In the genomic region with DNA sequence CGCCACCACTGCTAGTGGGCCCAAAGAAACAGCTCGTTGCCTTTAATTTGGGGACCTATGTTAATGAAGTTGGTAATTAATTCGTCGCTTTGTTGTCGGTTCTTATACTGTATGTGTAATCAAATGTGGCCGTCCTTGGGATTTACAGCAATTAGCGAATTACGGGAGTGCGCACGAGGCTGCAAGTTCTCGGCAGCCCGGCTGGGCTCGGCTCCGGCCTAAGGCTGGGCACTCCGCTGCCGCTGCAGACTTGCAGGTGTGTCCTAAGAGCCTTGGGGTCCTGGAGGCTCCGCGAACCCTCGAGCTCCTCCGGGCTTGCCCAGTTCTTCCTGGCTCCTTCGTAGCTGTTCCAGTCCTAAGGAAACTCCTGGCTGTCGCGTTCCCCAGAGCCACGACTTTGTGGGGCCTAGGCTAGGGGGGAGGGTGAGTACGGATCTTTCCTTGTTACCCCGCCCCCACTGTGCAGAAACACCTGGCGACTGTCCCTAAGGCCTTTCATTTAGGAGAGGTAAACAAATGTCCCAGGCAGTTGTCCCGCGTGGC, we compare ENCODE assay signal across 11 mouse cellular contexts. TPM values are rescaled to one million over a fixed set of nuclear protein-coding genes. Genes with fewer than 3 reads are reported as not detected.
DNase-seq lines count a peak whose midpoint lies in the region; ATAC-seq and TF ChIP-seq lines count a peak whose summit lies in the region.
"Had no signal": no experiment of that assay in that cellular context is flagged by ENCODE, and none has a peak within 500 bp of the region (broad histone marks: within the 10 kb centered on the region; RNA-seq: fewer than 3 reads in every experiment).

No protein-coding gene starts in this region.

- no peak overlapping the region for H3K27ac ChIP-seq in kidney, embryonic 16.5 days (ENCODE audit: low read length)
- no peak overlapping the region for H3K27ac ChIP-seq in forebrain, postnatal 0 days (ENCODE audit: low read depth, low read length)
- peak overlapping the region; percentile 90 for H3K27ac ChIP-seq in midbrain, embryonic 13.5 days

- H3K36me3 ChIP-seq in kidney, embryonic 16.5 days (ENCODE audit: insufficient read depth, low read length): no peaks in the 10 kb centered on the region
- no peaks in the 10 kb centered on the region for H3K36me3 ChIP-seq in forebrain, postnatal 0 days (ENCODE audit: insufficient read depth)
- no peaks in the 10 kb centered on the region for H3K36me3 ChIP-seq in midbrain, embryonic 13.5 days

- ATAC-seq in kidney, embryonic 16.5 days (ENCODE audit: low FRiP score, low TSS enrichment): peak; percentile 49; the same call in 1 of the 2 replicates
- ATAC-seq in forebrain, postnatal 0 days: no peak; the same call in 1 of the 2 replicates
- peak; percentile 28 for ATAC-seq in midbrain, embryonic 13.5 days
- ATAC-seq: CD4-positive, CD25-positive, alpha-beta regulatory T cell, adult 4 months had no signal

- no peak for DNase-seq in kidney, postnatal 14 days
- peak; percentile 58 to 60 for DNase-seq in cerebellum, postnatal 10 days
- peak; percentile 66 for DNase-seq in forebrain, postnatal 0 days
- DNase-seq in spleen, postnatal 36 days (ENCODE audit: low spot score in 2 of 2): no peak
- no peak for DNase-seq in ovary, postnatal 10 days (ENCODE audit: low spot score)
- no peak for DNase-seq in layer of hippocampus, postnatal 36 days
- DNase-seq: kidney, adult 18-20 months had no signal

- H3K9me3 ChIP-seq in kidney, embryonic 16.5 days (ENCODE audit: low read length): no peaks in the 10 kb centered on the region
- no peaks in the 10 kb centered on the region for H3K9me3 ChIP-seq in forebrain, postnatal 0 days (ENCODE audit: low read length)
- H3K9me3 ChIP-seq in midbrain, embryonic 13.5 days: no peaks in the 10 kb centered on the region

- WGBS in kidney, embryonic 16.5 days: under 1% methylated on average over 29 of the region's 29 CpGs
- 2% methylated on average over 29 of the region's 29 CpGs for WGBS in forebrain, postnatal 0 days
- WGBS in midbrain, embryonic 13.5 days: under 1% methylated on average over 29 of the region's 29 CpGs

- TF ChIP-seq CTCF in forebrain, postnatal 0 days (IDR thresholded peaks at IDR 0.05; ENCODE audit: low read depth): no peak

- no peak overlapping the region for H3K4me2 ChIP-seq in kidney, embryonic 16.5 days (replicated peaks; ENCODE audit: low read depth, low read length)
- no peak overlapping the region for H3K4me2 ChIP-seq in forebrain, postnatal 0 days (ENCODE audit: low read depth)
- H3K4me2 ChIP-seq in midbrain, embryonic 13.5 days (replicated peaks): peak overlapping the region; percentile 89

- H3K4me1 ChIP-seq in kidney, embryonic 16.5 days (ENCODE audit: insufficient read depth, low read length): no peaks in the 10 kb centered on the region
- no peaks in the 10 kb centered on the region for H3K4me1 ChIP-seq in forebrain, postnatal 0 days (ENCODE audit: insufficient read depth)
- H3K4me1 ChIP-seq in midbrain, embryonic 13.5 days (replicated peaks): peaks cover 40% of the 10 kb centered on the region

- H3K4me3 ChIP-seq in kidney, embryonic 16.5 days (ENCODE audit: low read length): no peak overlapping the region
- H3K4me3 ChIP-seq in forebrain, postnatal 0 days (ENCODE audit: low read depth, low read length): no peak overlapping the region
- H3K4me3 ChIP-seq in midbrain, embryonic 13.5 days (replicated peaks): peak overlapping the region; percentile 69

- no peak overlapping the region for H3K9ac ChIP-seq in kidney, embryonic 16.5 days (replicated peaks; ENCODE audit: low read length)
- no peak overlapping the region for H3K9ac ChIP-seq in forebrain, postnatal 0 days
- peak overlapping the region; percentile 97 for H3K9ac ChIP-seq in midbrain, embryonic 13.5 days (replicated peaks)

- H3K27me3 ChIP-seq in kidney, embryonic 16.5 days (ENCODE audit: insufficient read depth, low read length): peaks cover 95% of the 10 kb centered on the region
- peaks cover 52% of the 10 kb centered on the region for H3K27me3 ChIP-seq in forebrain, postnatal 0 days (ENCODE audit: insufficient read depth, low read length)
- peaks cover 18% of the 10 kb centered on the region; the same call in 1 of the 2 replicates for H3K27me3 ChIP-seq in midbrain, embryonic 13.5 days

RNA-seq across cellular contexts. Expression of gene Otx2, which starts 4.8 kb away (rescaled TPM):
- polyA plus RNA-seq in kidney, embryonic 16.5 days (2015; fragmentation: Nextera tagmentation; extraction: Ambion mirVana): not detected in 2 replicates
- total RNA-seq in forebrain, postnatal 0 days (2014; rRNA removed): 11.6 and 15.0 TPM in 2 replicates
- 7.2 and 12.9 TPM in 2 replicates for polyA plus RNA-seq in forebrain, postnatal 0 days (2015; fragmentation: Nextera tagmentation; extraction: Ambion mirVana)
- polyA plus RNA-seq in midbrain, embryonic 13.5 days (2015; fragmentation: Nextera tagmentation; extraction: Ambion mirVana): 133 and 155 TPM in 2 replicates
- total RNA-seq in layer of hippocampus, postnatal 36 days (2021): 1 to 10 TPM in 1 of 2 experiments, under 1 TPM in 1; 0.85 to 2.3 TPM
- polyA plus RNA-seq: CD4-positive, CD25-positive, alpha-beta regulatory T cell, adult 4 months; lung, embryonic 16.5 days had no signal

Comparison
In these comparisons a context has a peak if more than half of its experiments do, and no peak if none do; other contexts are left out.
1. DNase-seq: peak in cerebellum, postnatal 10 days (2 of 2) and forebrain, postnatal 0 days (single experiment); none in kidney, postnatal 14 days (single experiment), spleen, postnatal 36 days (0 of 2), ovary, postnatal 10 days (single experiment) and layer of hippocampus, postnatal 36 days (0 of 2).